Mouse (Mus musculus) spleen, postnatal 4 days (tissue): Measurements from ENCODE around the gene Gm4141.
"Not testable (repeated sequence)": the region's sequence is repeated elsewhere in the genome, so short reads cannot be mapped to it uniquely, and the experiment has no call there.

Experiments used
- DNase-seq, 2 experiments: peaks; one replicate each; pipeline ENCODE4 v3.0.0; 2022; ENCODE audit warnings: low spot score in 2 of 2

Gm4141 gene

GRCm38 (mm10) chr7:20576141-20576540, at the start of gene Gm4141:
Gm4141 (minus strand) TSS chr7:20576241.
- DNase-seq = not testable (repeated sequence)

GRCm38 (mm10) chr7:20598921-20599320, 22.9 kb upstream of the Gm4141 start, which contains the start of gene Gm4513:
Gm4513 (minus strand) TSS chr7:20599021.
- not testable (repeated sequence) for DNase-seq

GRCm38 (mm10) chr7:20545657-20546056, 30.4 kb downstream of the Gm4141 start, which contains the start of gene Gm5726:
Gm5726 (minus strand) TSS chr7:20545757.
- not testable (repeated sequence) for DNase-seq

- not testable (repeated sequence) for DNase-seq
Observed at GRCm38 (mm10) chr7:20533537-20533936, 42.5 kb downstream of the Gm4141 start, which contains the start of gene Vmn1r104. Vmn1r104 (plus strand) TSS chr7:20533837.
